Mouse (Mus musculus) CD4-positive, CD25-positive, alpha-beta regulatory T cell, adult 2 months (primary cell): ENCODE measurements around the gene Olfr823.
"Not testable (repeated sequence)": the region's sequence is repeated elsewhere in the genome, so short reads cannot be mapped to it uniquely, and the experiment has no call there.

Experiments used
- DNase-seq: peaks from one replicate; pipeline ENCODE4 v3.0.0-alpha.2; 2012; ENCODE audit warnings: low read depth, low spot score

The Olfr823 gene

DNA sequence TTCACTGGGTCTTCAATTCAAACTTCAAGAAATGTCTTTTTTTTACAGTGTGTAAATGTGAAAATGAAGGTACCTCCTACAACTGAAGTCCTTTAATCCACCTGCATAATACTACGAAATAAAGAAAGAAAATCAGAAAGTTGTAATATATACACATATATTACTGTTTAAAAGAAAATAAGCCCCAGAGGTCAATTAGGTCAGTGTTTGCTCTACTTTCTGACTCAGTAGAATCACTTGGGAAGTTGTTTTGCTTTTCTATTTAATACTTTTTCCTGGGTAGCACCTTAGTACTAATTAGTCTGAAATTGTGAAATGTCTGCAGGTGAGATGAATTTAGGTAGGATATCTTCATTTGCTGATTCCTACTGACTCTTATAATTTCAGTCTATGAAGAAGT is at the start of gene Olfr823:
TSS of gene Olfr823 (minus strand) at position 101 of the 400 bp plus-strand sequence.
- not testable (repeated sequence) for DNase-seq

DNA sequence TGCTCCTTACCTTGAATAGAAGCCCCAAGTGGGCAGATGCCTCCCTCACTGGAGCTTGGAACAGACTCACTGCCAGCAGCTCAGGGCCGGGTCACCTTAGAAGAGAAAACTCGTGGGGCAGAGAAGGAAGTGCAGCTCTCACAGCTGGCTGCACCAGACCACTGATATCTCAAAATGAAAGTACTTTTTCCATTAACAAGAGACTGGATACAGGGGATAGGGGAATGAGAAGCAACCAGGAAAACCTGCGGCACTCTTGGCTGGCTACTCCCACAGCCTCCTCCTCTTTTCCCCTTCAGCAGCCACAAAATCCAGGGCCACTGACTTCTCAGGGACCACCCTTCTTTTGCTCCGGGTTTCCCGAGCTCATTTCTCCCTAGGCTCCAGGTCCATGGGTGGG is 28.9 kb upstream of the Olfr823 start:
- no peak for DNase-seq

GRCm38 (mm10) chr10:130142481-130142880 is 27.3 kb upstream of the Olfr823 start:
- DNase-seq: not testable (repeated sequence)

DNA sequence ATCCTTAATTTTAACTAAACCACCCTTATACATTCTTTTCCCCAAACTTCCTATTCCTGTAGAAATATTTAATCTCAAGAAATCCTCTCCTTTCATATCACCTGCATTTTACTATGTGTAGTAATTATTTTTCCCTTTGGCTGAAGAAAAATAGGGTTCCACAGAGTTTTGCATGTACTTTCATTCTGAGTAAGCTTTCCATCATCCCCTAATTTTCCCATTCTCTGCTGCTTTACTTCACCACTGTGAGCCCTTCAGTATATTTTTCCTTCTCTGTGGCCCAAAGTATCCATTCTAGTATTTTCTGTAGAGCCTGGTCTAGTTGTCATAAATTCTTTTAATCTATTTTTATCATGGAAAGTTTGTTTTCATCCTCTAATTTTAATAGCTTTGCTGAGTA is 19.6 kb upstream of the Olfr823 start:
- no peak for DNase-seq

DNA sequence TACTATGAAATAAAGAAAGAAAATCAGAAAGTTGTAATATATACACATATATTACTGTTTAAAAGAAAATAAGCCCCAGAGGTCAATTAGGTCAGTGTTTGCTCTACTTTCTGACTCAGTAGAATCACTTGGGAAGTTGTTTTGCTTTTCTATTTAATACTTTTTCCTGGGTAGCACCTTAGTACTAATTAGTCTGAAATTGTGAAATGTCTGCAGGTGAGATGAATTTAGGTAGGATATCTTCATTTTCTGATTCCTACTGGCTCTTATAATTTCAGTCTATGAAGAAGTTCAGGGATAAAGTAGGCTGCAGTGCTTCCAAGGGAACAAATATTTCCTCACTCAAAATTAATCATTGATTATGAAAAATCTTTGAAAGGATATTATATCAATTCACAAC is 14.7 kb upstream of the Olfr823 start, which contains the start of gene Olfr824:
TSS of gene Olfr824 (minus strand) at position 101 of the 400 bp plus-strand sequence.
- DNase-seq: not testable (repeated sequence)

- not testable (repeated sequence) for DNase-seq
Observed at GRCm38 (mm10) chr10:130116045-130116444, 862 bp upstream of the Olfr823 start.

GRCm38 (mm10) chr10:130096104-130096503 is 19.1 kb downstream of the Olfr823 start:
- DNase-seq: peak; percentile 1

- peak; percentile 33 for DNase-seq
Observed at GRCm38 (mm10) chr10:130092838-130093440, 22.2 kb downstream of the Olfr823 start.

- DNase-seq: no peak
Observed at GRCm38 (mm10) chr10:130070910-130071309, 44.3 kb downstream of the Olfr823 start, which contains the start of gene Olfr822. Olfr822 (plus strand) TSS chr10:130071210.
